Mouse (Mus musculus) C2C12 (cell line): ENCODE results near the gene Bcas2.
A peak's percentile ranks its signal among the peaks of the same experiment; 100 is the strongest.

Experiments used
- CTCF ChIP-seq: IDR thresholded peaks from one replicate; pipeline ENCODE4 v1.5.1; 2011; ENCODE audit not compliant: control insufficient read depth, insufficient read depth, insufficient read length
- MYOG ChIP-seq: IDR thresholded peaks from one replicate; pipeline ENCODE4 v1.6.1; 2011; ENCODE audit not compliant: control insufficient read depth, insufficient read length; ENCODE audit errors: extremely low read depth

GRCm38 (mm10) chr3:103169771-103170170, 1.7 kb upstream of the Bcas2 start:
- TF ChIP-seq CTCF (peak; percentile 37), MYOG (no peak)
